Comparison of ENCODE assay signal across 8 mouse cellular contexts in genomic region chr2:26585713-26586112, GRCm38 (mm10). TPM values are rescaled to one million over a fixed set of nuclear protein-coding genes. Genes with fewer than 3 reads are reported as not detected.
DNase-seq lines count a peak whose midpoint lies in the region; ATAC-seq lines count a peak whose summit lies in the region.

No protein-coding gene starts in this region.

- no peaks in the 10 kb centered on the region for H3K27me3 ChIP-seq in heart, embryonic 15.5 days
- H3K27me3 ChIP-seq in liver, embryonic 16.5 days (ENCODE audit: control insufficient read depth, insufficient read depth, low read depth, low read length), result no peaks in the 10 kb centered on the region

- no peaks in the 10 kb centered on the region for H3K9me3 ChIP-seq in heart, embryonic 15.5 days (replicated peaks)
- no peaks in the 10 kb centered on the region for H3K9me3 ChIP-seq in liver, embryonic 16.5 days (replicated peaks; ENCODE audit: control insufficient read depth, low read length)

- peak overlapping the region; percentile 76 for H3K9ac ChIP-seq in heart, embryonic 15.5 days
- no peak overlapping the region for H3K9ac ChIP-seq in liver, embryonic 16.5 days (ENCODE audit: low read depth, low read length)

- peak overlapping the region; percentile 74 for H3K4me3 ChIP-seq in heart, embryonic 15.5 days
- peak overlapping the region; percentile 0; the same call in 1 of the 2 replicates for H3K4me3 ChIP-seq in liver, embryonic 16.5 days (ENCODE audit: low read depth, low read length)

- H3K27ac ChIP-seq in heart, embryonic 15.5 days, result peak overlapping the region; percentile 83
- no peak overlapping the region for H3K27ac ChIP-seq in liver, embryonic 16.5 days (ENCODE audit: low read length)

- peak; percentile 44 for DNase-seq in gastrocnemius, postnatal 14 days
- no peak for DNase-seq in gastrocnemius, postnatal 36 days
- DNase-seq in NIH3T3 (ENCODE audit: low read depth), result peak; percentile 48
- DNase-seq in embryo, embryonic 11 days, result no peak
- no peak for DNase-seq in thymus, postnatal 25 days
- DNase-seq in layer of hippocampus, adult 11-12 months (ENCODE audit: low spot score), result no peak

- no peaks in the 10 kb centered on the region for H3K36me3 ChIP-seq in heart, embryonic 15.5 days
- no peaks in the 10 kb centered on the region for H3K36me3 ChIP-seq in liver, embryonic 16.5 days (ENCODE audit: control insufficient read depth, insufficient read depth)

- H3K4me1 ChIP-seq in heart, embryonic 15.5 days (replicated peaks), result peaks cover 31% of the 10 kb centered on the region
- H3K4me1 ChIP-seq in liver, embryonic 16.5 days (ENCODE audit: control insufficient read depth, low read depth, low read length), result peaks cover 15% of the 10 kb centered on the region

- H3K4me2 ChIP-seq in heart, embryonic 15.5 days, result no peak overlapping the region
- no peak overlapping the region for H3K4me2 ChIP-seq in liver, embryonic 16.5 days (ENCODE audit: low read depth, low read length)

- WGBS in heart, embryonic 15.5 days, result 52% methylated on average over 6 of the region's 6 CpGs
- 34% methylated on average over 6 of the region's 6 CpGs for WGBS in liver, embryonic 16.5 days (ENCODE audit: insufficient replicate concordance)

- no peak for ATAC-seq in heart, embryonic 15.5 days (replicated peaks; ENCODE audit: insufficient number of reproducible peaks, insufficient read depth, low FRiP score, low read depth)
- no peak for ATAC-seq in liver, embryonic 16.5 days (ENCODE audit: low read depth)

- intact Hi-C loops in gastrocnemius, postnatal 14 days (cut with DNase I; ENCODE audit: low total_unique reads), result no loop called here
- intact Hi-C loops in gastrocnemius, postnatal 36 days (cut with DNase I), result no loop called here

RNA-seq across cellular contexts. Expression of gene Gm20532, which starts 0.7 kb away (rescaled TPM):
- not detected for total RNA-seq in gastrocnemius, postnatal 14 days (2021)
- not detected for total RNA-seq in gastrocnemius, postnatal 36 days (2021)
- polyA plus RNA-seq in heart, embryonic 15.5 days (2015; fragmentation: Nextera tagmentation; extraction: Ambion mirVana), result not detected in 2 replicates
- not detected in 2 replicates for polyA plus RNA-seq in liver, embryonic 16.5 days (2015; fragmentation: Nextera tagmentation; extraction: Ambion mirVana)

RNA-seq across cellular contexts. Expression of gene Egfl7, which starts 5.9 kb away (rescaled TPM):
- total RNA-seq in gastrocnemius, postnatal 14 days (2021), result 100 to 1,000 TPM in 1 of 2 experiments, 10 to 100 TPM in 1; 64.1 to 106 TPM
- total RNA-seq in gastrocnemius, postnatal 36 days (2021), result 10 to 100 TPM; 50.0 to 62.2 TPM
- 159 and 197 TPM in 2 replicates for polyA plus RNA-seq in heart, embryonic 15.5 days (2015; fragmentation: Nextera tagmentation; extraction: Ambion mirVana)
- 50.9 and 54.3 TPM in 2 replicates for polyA plus RNA-seq in liver, embryonic 16.5 days (2015; fragmentation: Nextera tagmentation; extraction: Ambion mirVana)

RNA-seq across cellular contexts. Expression of gene Agpat2, which starts 18.5 kb away (rescaled TPM):
- 1 to 10 TPM; 4.9 to 6.3 TPM for total RNA-seq in gastrocnemius, postnatal 14 days (2021)
- 1 to 10 TPM; 5.6 to 5.9 TPM for total RNA-seq in gastrocnemius, postnatal 36 days (2021)
- polyA plus RNA-seq in heart, embryonic 15.5 days (2015; fragmentation: Nextera tagmentation; extraction: Ambion mirVana), result 19.9 and 26.3 TPM in 2 replicates
- 58.3 and 65.7 TPM in 2 replicates for polyA plus RNA-seq in liver, embryonic 16.5 days (2015; fragmentation: Nextera tagmentation; extraction: Ambion mirVana)

RNA-seq across cellular contexts. Expression of gene Fam69b, which starts 42.5 kb away (rescaled TPM):
- 1 to 10 TPM; 1.4 to 3.1 TPM for total RNA-seq in gastrocnemius, postnatal 14 days (2021)
- total RNA-seq in gastrocnemius, postnatal 36 days (2021), result 1 to 10 TPM; 1.6 to 2.3 TPM
- 12.2 and 18.0 TPM in 2 replicates for polyA plus RNA-seq in heart, embryonic 15.5 days (2015; fragmentation: Nextera tagmentation; extraction: Ambion mirVana)
- 0.61 and 1.3 TPM in 2 replicates for polyA plus RNA-seq in liver, embryonic 16.5 days (2015; fragmentation: Nextera tagmentation; extraction: Ambion mirVana)

Comparison
In these comparisons a context has a peak if more than half of its experiments do, and no peak if none do; other contexts are left out.
1. DNase-seq: peak in gastrocnemius, postnatal 14 days (single experiment) and NIH3T3 (single experiment); none in gastrocnemius, postnatal 36 days (0 of 2), embryo, embryonic 11 days (single experiment), thymus, postnatal 25 days (single experiment) and layer of hippocampus, adult 11-12 months (single experiment).